Mouse (Mus musculus): ENCODE measurements at regions not wholly inside any gene's neighbourhood (a gene's known extent, or its start where the extent isn't known, plus 50 kb on each side); places are given as distances from the start of the nearest gene placed in this dataset.

DNA sequence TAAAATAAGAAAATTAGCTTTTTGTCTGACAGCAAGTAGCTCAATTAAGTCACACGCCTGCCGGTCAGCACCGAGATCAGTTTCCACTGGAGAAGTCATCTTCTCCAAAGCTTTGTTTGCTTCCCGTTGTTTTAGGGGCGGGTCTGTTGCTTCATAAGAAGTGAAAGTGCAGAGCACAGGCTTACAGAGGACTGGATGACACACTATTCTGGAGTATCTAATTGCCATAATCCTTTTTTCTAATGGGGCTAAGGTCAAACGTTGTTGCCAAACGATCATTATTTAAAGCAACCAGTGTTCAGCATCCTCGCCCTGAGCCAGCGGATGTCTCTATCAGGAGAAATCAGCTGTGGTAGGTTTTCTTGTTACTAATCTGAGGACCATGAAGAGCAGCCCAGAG, 128.5 kb downstream of the Mtx2 start:
- TF ChIP-seq CTCF (IDR thresholded peaks at IDR 0.05; ENCODE audit: low read depth, low read length) (no peak), GATA2 (IDR thresholded peaks at IDR 0.05; ENCODE audit: borderline replicate concordance, low read depth, low read length) (no peak), POLR2AphosphoS5 (IDR thresholded peaks at IDR 0.05; ENCODE audit: insufficient replicate concordance, low read depth, low read length) (no peak), GATA1 (IDR thresholded peaks at IDR 0.05; ENCODE audit: borderline replicate concordance, low read length) (no peak), TAL1 (conservative IDR thresholded peaks at IDR 0.05; ENCODE audit: low read depth, low read length) (no peak)

Measured in G1E (cell line).